Mouse (Mus musculus) liver, embryonic 12.5 days (tissue): ENCODE data around the gene Rprml. TPM values are rescaled to one million over a fixed set of nuclear protein-coding genes. Genes with fewer than 3 reads are reported as not detected.

Experiments used
- ATAC-seq: fragments of 200-750 bp; cut with Nextera tagmentation; 2 replicates; pipeline ENCODE4 v1.8.0; 2017; ENCODE audit warnings: moderate number of reproducible peaks, mild to moderate bottlenecking, moderate library complexity
- H3K27ac ChIP-seq: fragments of 300-500 bp; sonication (generic); 2 replicates; pipeline ENCODE4 v1.5.1; 2016; ENCODE audit warnings: mild to moderate bottlenecking
- H3K27me3 ChIP-seq: fragments of 300-500 bp; sonication (generic); replicated peaks from 2 replicates; pipeline ENCODE4 v1.6.1; 2016; ENCODE audit warnings: mild to moderate bottlenecking, moderate library complexity
- H3K36me3 ChIP-seq: fragments of 300-500 bp; sonication (generic); 2 replicates; pipeline ENCODE4 v1.6.1; 2016; ENCODE audit warnings: mild to moderate bottlenecking, moderate library complexity
- H3K4me1 ChIP-seq: fragments of 300-500 bp; sonication (generic); 2 replicates; pipeline ENCODE4 v1.6.1; 2016
- H3K4me2 ChIP-seq: fragments of 300-500 bp; sonication (generic); 2 replicates; pipeline ENCODE4 v1.6.1; 2016; ENCODE audit warnings: mild to moderate bottlenecking, moderate library complexity
- H3K4me3 ChIP-seq: fragments of 300-500 bp; sonication (generic); 2 replicates; pipeline ENCODE4 v1.5.1; 2016; ENCODE audit warnings: mild to moderate bottlenecking, moderate library complexity
- H3K9ac ChIP-seq: fragments of 300-500 bp; sonication (generic); 2 replicates; pipeline ENCODE4 v1.6.1; 2016; ENCODE audit warnings: mild to moderate bottlenecking, moderate library complexity
- H3K9me3 ChIP-seq: fragments of 300-500 bp; sonication (generic); replicated peaks from 2 replicates; pipeline ENCODE4 v1.6.1; 2016; ENCODE audit warnings: mild to moderate bottlenecking, moderate library complexity
- WGBS: fragments of 180-500 bp; shearing (Covaris S2); methylation state at CpG from one replicate; pipeline ENCODE4 v1.1.7; 2016; ENCODE audit not compliant: insufficient replicate concordance; 5-methylcytosine and 5-hydroxymethylcytosine counted together
- polyA plus RNA-seq: library from polyadenylated mRNA; unstranded; fragments of >200 nt; fragmentation: Nextera tagmentation; extraction: Ambion mirVana; gene quantifications from 2 replicates; pipeline ENCODE4 v1.2.1, GENCODE M21; 2016

Rprml gene
- polyA plus RNA-seq, 1 experiment from 2014 or later, result not detected

GRCm38 (mm10) chr11:103696851-103697564 is 47.6 kb downstream of the Rprml start:
- under 1% methylated on average over 18 of the region's 18 CpGs for WGBS
- Histone ChIP-seq H3K9ac (peak overlapping the region; percentile 90), H3K36me3 (peaks cover 11% of the 10 kb centered on the region; the same call in 1 of the 2 replicates), H3K9me3 (no peaks in the 10 kb centered on the region), H3K4me2 (peak overlapping the region; percentile 74), H3K4me3 (peak overlapping the region; percentile 88), H3K27me3 (no peaks in the 10 kb centered on the region), H3K27ac (peak overlapping the region; percentile 88), H3K4me1 (peaks cover 18% of the 10 kb centered on the region)
- ATAC-seq, result peak; percentile 67

- peak; percentile 96 for ATAC-seq
- Histone ChIP-seq H3K9ac (peak within 1 kb of the TSS; percentile 90), H3K9me3 (no peaks in the 10 kb centered on the region), H3K27ac (peak within 1 kb of the TSS; percentile 88), H3K36me3 (peaks cover 11% of the 10 kb centered on the region; the same call in 1 of the 2 replicates), H3K4me2 (peak within 1 kb of the TSS; percentile 74), H3K4me3 (peak within 1 kb of the TSS; percentile 88), H3K27me3 (no peaks in the 10 kb centered on the region), H3K4me1 (peaks cover 18% of the 10 kb centered on the region)
- 2% methylated on average over 57 of the region's 57 CpGs for WGBS
These were observed 48.3 kb downstream of the Rprml start, which contains the start of gene Gosr2 for GRCm38 (mm10) chr11:103697565-103698176. Gene Gosr2, minus strand, starts transcription at chr11:103697898.

GRCm38 (mm10) chr11:103698226-103698625 is 48.9 kb downstream of the Rprml start:
- 74% methylated on average over 2 of the region's 2 CpGs for WGBS
- peak overlapping the region; percentile 74 for H3K4me2 ChIP-seq
- ATAC-seq, result no peak

More at GRCm38 (mm10) chr11:103698226-103698625, 48.9 kb downstream of the Rprml start:
- Histone ChIP-seq H3K27me3 (no peaks in the 10 kb centered on the region), H3K9ac (peak overlapping the region; percentile 90), H3K4me3 (peak overlapping the region; percentile 88), H3K9me3 (no peaks in the 10 kb centered on the region), H3K4me1 (peaks cover 18% of the 10 kb centered on the region), H3K27ac (peak overlapping the region; percentile 88), H3K36me3 (peaks cover 11% of the 10 kb centered on the region; the same call in 1 of the 2 replicates)

Other genes starting within 250 kb of the Rprml start
- 5.2 and 5.3 TPM in 2 replicates for gene Plekhm1, start 236.9 kb upstream of the Rprml start, polyA plus RNA-seq
- gene Lrrc37a, start 145.0 kb upstream of the Rprml start, polyA plus RNA-seq, result not detected in 2 replicates
- not detected in 2 replicates for gene Gm884, start 28.4 kb upstream of the Rprml start, polyA plus RNA-seq
- gene Lyzl6, start 10.7 kb upstream of the Rprml start, polyA plus RNA-seq, result not detected in 2 replicates
- gene Gosr2, start 48.3 kb downstream of the Rprml start, polyA plus RNA-seq, result 54.4 and 55.2 TPM in 2 replicates
- 0.12 TPM in 1 of 2 replicates, not detected in the other for gene Wnt9b, start 100.3 kb downstream of the Rprml start, polyA plus RNA-seq
- 0.04 and 0.12 TPM in 2 replicates for gene Wnt3, start 124.6 kb downstream of the Rprml start, polyA plus RNA-seq